In the genomic region with DNA sequence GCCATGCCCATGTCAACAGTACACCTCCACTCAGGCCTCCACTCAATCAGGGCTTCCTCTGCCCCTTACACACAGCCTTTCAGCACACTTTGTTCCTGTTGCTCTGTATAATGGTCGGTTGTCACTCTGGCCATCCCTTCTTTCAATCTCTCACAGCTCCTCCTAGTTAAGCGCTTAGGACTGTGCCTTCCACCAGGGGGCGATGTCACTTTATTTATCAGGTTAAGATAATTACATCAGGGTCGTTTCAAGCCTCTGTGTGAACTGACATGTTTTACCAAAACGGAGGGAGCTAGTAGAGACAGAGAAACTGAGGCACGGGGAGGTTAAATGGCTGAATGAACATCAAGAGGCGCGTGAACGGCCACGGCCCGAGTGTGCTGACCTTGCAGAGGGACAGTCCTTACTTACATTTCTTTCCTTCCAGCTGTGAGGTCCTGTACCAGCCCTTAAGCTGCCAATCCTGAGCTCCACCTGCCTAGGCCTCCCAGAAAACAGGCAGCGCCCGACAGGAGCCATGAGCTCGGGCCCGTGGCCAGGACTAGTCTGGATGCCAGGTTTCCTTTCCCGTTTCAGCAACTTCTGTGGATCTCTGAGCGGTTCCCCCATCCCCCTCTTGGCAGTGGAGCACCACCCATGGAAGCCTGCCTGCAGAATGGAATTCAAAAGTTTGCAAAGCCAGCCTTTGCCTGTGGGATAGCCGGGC, we compare ENCODE assay signal across 8 mouse cellular contexts. TPM values are rescaled to one million over a fixed set of nuclear protein-coding genes. Genes with fewer than 3 reads are reported as not detected.
DNase-seq lines count a peak whose midpoint lies in the region; ATAC-seq and TF ChIP-seq lines count a peak whose summit lies in the region.

No protein-coding gene starts in this region.

- H3K4me2 ChIP-seq in hindbrain, embryonic 12.5 days (replicated peaks): peak overlapping the region; percentile 42

- peaks cover 11% of the 10 kb centered on the region for H3K4me1 ChIP-seq in cerebellum, adult 2 months (ENCODE audit: control insufficient read depth, insufficient read depth, low read length)
- peaks cover 28% of the 10 kb centered on the region for H3K4me1 ChIP-seq in hindbrain, embryonic 12.5 days

- H3K4me3 ChIP-seq in cerebellum, adult 2 months (replicated peaks; ENCODE audit: insufficient read depth, low read depth, low read length): peak overlapping the region; percentile 14
- no peak overlapping the region for H3K4me3 ChIP-seq in hindbrain, embryonic 12.5 days

- H3K27ac ChIP-seq in cerebellum, adult 2 months (ENCODE audit: insufficient read depth, low read length): no peak overlapping the region
- H3K27ac ChIP-seq in hindbrain, embryonic 12.5 days: no peak overlapping the region

- peak overlapping the region; percentile 15; the same call in 1 of the 2 replicates for H3K9ac ChIP-seq in hindbrain, embryonic 12.5 days

- ATAC-seq in hindbrain, embryonic 12.5 days (ENCODE audit: low FRiP score): no peak

- TF ChIP-seq CTCF in cerebellum, adult 2 months (IDR thresholded peaks at IDR 0.05; ENCODE audit: borderline replicate concordance, insufficient read depth, low read depth, low read length): peak; percentile 68

- no peaks in the 10 kb centered on the region for H3K27me3 ChIP-seq in cerebellum, adult 2 months (ENCODE audit: control insufficient read depth, insufficient read depth, low read length)
- H3K27me3 ChIP-seq in hindbrain, embryonic 12.5 days: peaks cover under 1% of the 10 kb centered on the region; the same call in 1 of the 2 replicates

- TF ChIP-seq POLR2A in cerebellum, adult 2 months (IDR thresholded peaks at IDR 0.05; ENCODE audit: borderline replicate concordance, insufficient read depth, low read length): no peak

- H3K9me3 ChIP-seq in hindbrain, embryonic 12.5 days (replicated peaks): no peaks in the 10 kb centered on the region

- no peaks in the 10 kb centered on the region for H3K36me3 ChIP-seq in hindbrain, embryonic 12.5 days

- under 1% methylated on average over 18 of the region's 18 CpGs for WGBS in cerebellum, adult 2 months
- WGBS in hindbrain, embryonic 12.5 days: 6% methylated on average over 18 of the region's 18 CpGs

- peak; percentile 67 for DNase-seq in MEL-GATA-1-ER (ENCODE audit: extremely low read depth, low read depth)
- peak; percentile 79 to 81 for DNase-seq in cerebellum, adult 2 months
- DNase-seq in frontal cortex, adult 2 months (ENCODE audit: extremely low spot score in 1 of 2, low spot score in 1 of 2): peak; percentile 46 to 88
- peak; percentile 73 to 90 for DNase-seq in layer of hippocampus, postnatal 25 days (ENCODE audit: extremely low spot score in 1 of 2, low spot score in 1 of 2)
- peak; percentile 91 for DNase-seq in lung, postnatal 14 days
- DNase-seq in right cerebral cortex, adult 2 months (ENCODE audit: low spot score in 2 of 2): peak; percentile 81 to 83
- peak; percentile 60 to 81 for DNase-seq in urinary bladder, postnatal 4 days (ENCODE audit: low spot score in 2 of 2)

RNA-seq across cellular contexts. Expression of a gene that starts 4.5 kb away (rescaled TPM):
- 41.8 and 42.6 TPM in 2 replicates for polyA plus RNA-seq in cerebellum, adult 2 months (2012; rRNA removed)
- polyA plus RNA-seq in frontal cortex, adult 2 months (2012; rRNA removed): 38.3 and 40.2 TPM in 2 replicates
- 28.4 and 31.3 TPM in 2 replicates for polyA plus RNA-seq in hindbrain, embryonic 12.5 days (2016; fragmentation: Nextera tagmentation; extraction: Ambion mirVana)
- total RNA-seq in layer of hippocampus, postnatal 25 days (2021): 10 to 100 TPM; 38.7 to 39.0 TPM

RNA-seq across cellular contexts. Expression of a gene that starts 4.6 kb away (rescaled TPM):
- 1.5 and 1.7 TPM in 2 replicates for polyA plus RNA-seq in cerebellum, adult 2 months (2012; rRNA removed)
- 2.6 and 3.4 TPM in 2 replicates for polyA plus RNA-seq in frontal cortex, adult 2 months (2012; rRNA removed)
- 3.0 and 4.4 TPM in 2 replicates for polyA plus RNA-seq in hindbrain, embryonic 12.5 days (2016; fragmentation: Nextera tagmentation; extraction: Ambion mirVana)
- 1 to 10 TPM; 2.7 to 3.2 TPM for total RNA-seq in layer of hippocampus, postnatal 25 days (2021)

RNA-seq across cellular contexts. Expression of a gene that starts 21.5 kb away (rescaled TPM):
- polyA plus RNA-seq in cerebellum, adult 2 months (2012; rRNA removed): 23.6 and 24.9 TPM in 2 replicates
- polyA plus RNA-seq in frontal cortex, adult 2 months (2012; rRNA removed): 38.5 and 52.4 TPM in 2 replicates
- polyA plus RNA-seq in hindbrain, embryonic 12.5 days (2016; fragmentation: Nextera tagmentation; extraction: Ambion mirVana): 2.3 and 3.3 TPM in 2 replicates
- total RNA-seq in layer of hippocampus, postnatal 25 days (2021): 10 to 100 TPM; 13.5 to 14.2 TPM

RNA-seq across cellular contexts. Expression of a gene that starts 53.2 kb away (rescaled TPM):
- polyA plus RNA-seq in cerebellum, adult 2 months (2012; rRNA removed): 8.3 and 9.3 TPM in 2 replicates
- 8.3 and 9.8 TPM in 2 replicates for polyA plus RNA-seq in frontal cortex, adult 2 months (2012; rRNA removed)
- polyA plus RNA-seq in hindbrain, embryonic 12.5 days (2016; fragmentation: Nextera tagmentation; extraction: Ambion mirVana): 7.1 and 7.2 TPM in 2 replicates
- total RNA-seq in layer of hippocampus, postnatal 25 days (2021): 10 to 100 TPM; 12.3 to 14.1 TPM
